Mouse (Mus musculus) cortical plate, adult 2 months (tissue): Measurements from ENCODE around the gene Mapk8. TPM values are rescaled to one million over a fixed set of nuclear protein-coding genes. Genes with fewer than 3 reads are reported as not detected.
A peak's percentile ranks its signal among the peaks of the same experiment; 100 is the strongest.

Source experiments
- H3K27ac ChIP-seq: fragments of 200-500 bp; 2 replicates; pipeline ENCODE4 v1.5.1; 2012; ENCODE audit warnings: low read length, control low read depth, inconsistent platforms; ENCODE audit not compliant: insufficient read depth
- H3K4me1 ChIP-seq: fragments of 200-500 bp; 2 replicates; pipeline ENCODE4 v1.6.1; 2011; ENCODE audit warnings: low read length; ENCODE audit not compliant: control insufficient read depth, insufficient read depth
- H3K4me3 ChIP-seq: fragments of 200-500 bp; 2 replicates; pipeline ENCODE4 v1.5.1; 2011; ENCODE audit warnings: mild to moderate bottlenecking, low read length, control low read depth; ENCODE audit not compliant: insufficient read depth
- CTCF ChIP-seq: fragments of 200-500 bp; IDR thresholded peaks from 2 replicates; pipeline ENCODE4 v1.5.1; 2011; ENCODE audit warnings: mild to moderate bottlenecking, control low read depth, low read length; ENCODE audit not compliant: insufficient read depth; ENCODE audit errors: extremely low read depth
- POLR2A ChIP-seq: fragments of 200-500 bp; IDR thresholded peaks from 2 replicates; pipeline ENCODE4 v1.6.1; 2011; ENCODE audit warnings: mild to moderate bottlenecking, low read length, control low read depth; ENCODE audit not compliant: insufficient read depth; ENCODE audit errors: extremely low read depth
- polyA plus RNA-seq: library from polyadenylated mRNA; depleted of rRNA; stranded (reverse); fragments of >200 nt; gene quantifications from 2 replicates; pipeline ENCODE4 v1.2.3, GENCODE M21; 2012

Gene Mapk8
- polyA plus RNA-seq, 1 experiment = 63.3 TPM

DNA sequence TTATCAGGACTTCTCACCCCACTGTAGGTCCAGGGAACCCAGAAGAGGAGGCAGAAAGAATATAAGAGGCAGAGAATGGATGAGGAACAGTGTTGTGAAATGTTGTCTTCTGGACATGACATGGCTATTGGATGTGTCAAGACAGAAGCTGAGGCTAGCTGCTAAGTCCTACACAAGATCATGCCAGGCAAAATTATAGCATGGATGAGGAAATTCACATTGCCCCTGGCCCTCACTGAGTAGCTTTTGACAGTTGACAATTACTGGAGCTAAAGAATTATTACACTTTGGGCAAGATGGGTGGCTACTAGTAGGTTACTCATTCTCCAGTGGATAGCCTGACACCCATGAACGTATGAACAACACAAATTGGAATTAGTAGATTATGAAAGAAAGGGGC is 31.2 kb downstream of the Mapk8 start:
- H3K27ac ChIP-seq = no peak overlapping the region
- peaks cover 7% of the 10 kb centered on the region; the same call in 1 of the 2 replicates for H3K4me1 ChIP-seq
- TF ChIP-seq CTCF (no peak), POLR2A (no peak)
- H3K4me3 ChIP-seq = no peak overlapping the region

DNA sequence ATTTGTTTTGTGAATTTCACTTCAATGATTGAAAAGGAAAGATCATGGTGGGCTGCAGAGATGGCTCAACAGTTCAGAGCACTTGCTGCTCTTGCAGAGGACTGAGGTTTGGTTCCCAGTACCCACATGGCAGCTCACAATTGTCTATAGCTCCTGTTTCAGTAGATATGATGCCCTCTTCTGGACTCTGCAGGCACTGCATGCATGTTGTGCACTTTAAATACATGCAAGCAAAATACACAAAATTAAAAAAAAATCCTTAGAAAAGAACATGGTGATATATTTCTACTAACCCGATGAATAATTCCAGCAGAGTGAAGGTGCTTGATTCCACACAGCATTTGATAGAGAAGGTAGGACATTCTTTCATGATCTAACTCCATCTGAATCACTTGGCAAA is 44.6 kb downstream of the Mapk8 start:
- no peak overlapping the region for H3K4me3 ChIP-seq
- no peaks in the 10 kb centered on the region for H3K4me1 ChIP-seq
- no peak overlapping the region for H3K27ac ChIP-seq
- TF ChIP-seq CTCF (no peak), POLR2A (no peak)

DNA sequence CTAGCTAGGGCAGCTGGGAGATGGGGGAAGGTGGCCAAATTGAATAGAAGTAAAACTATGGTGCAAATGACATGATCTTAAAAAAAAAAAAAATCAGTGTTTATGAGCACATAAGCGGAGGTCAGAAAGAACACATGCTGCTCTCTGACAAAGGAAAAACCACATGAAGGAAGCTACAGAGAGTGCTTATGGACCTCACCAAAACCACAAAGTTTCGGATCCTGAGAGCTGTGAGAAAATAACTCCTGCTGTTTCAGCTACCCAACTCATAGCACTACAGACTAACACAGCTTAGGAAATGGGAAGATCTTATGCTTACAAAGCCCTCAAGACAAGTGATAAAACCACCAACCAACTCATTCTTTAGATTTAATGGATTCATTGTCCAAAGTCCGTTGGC is 46.9 kb downstream of the Mapk8 start:
- H3K4me3 ChIP-seq = no peak overlapping the region
- TF ChIP-seq CTCF (no peak), POLR2A (no peak)

DNA sequence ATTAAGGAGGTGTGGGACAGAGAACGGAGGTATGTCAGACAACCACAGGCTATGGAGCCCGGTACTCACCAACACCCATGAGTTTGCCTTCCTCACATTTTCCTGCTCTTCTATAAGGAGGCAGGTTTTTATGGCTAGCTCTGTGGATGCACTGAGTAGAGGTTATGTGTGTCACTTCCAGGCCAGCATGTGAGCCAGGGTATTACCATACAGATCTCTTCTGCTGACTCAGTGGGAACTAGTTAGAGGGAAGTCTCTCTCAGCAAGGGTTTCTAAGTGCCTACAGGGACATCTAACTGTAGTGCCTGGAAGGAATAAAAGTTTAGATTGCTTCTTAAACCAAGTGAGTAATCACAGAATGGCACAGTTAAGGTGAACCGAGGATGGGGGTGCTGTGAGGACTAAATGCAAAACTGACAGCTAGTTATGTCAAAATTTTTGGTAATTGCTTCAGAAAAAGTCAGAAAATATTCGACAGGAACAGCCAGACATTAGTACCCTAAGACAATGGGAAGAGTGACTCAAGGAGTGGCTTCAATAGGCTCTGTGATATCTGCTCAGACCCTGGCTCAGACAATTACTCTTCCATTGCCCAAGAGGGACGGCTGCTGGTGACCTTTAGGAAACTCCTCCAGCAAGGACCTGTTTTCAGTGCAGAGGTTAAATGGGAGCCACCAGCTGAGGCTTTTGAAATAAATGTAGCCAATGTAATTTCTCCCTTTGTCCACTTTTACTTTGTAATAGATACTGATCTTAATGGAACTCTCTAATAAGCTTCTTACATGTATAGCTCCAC is 48.7 kb downstream of the Mapk8 start:
- Histone ChIP-seq H3K4me3 (no peak overlapping the region), H3K4me1 (no peaks in the 10 kb centered on the region; the same call in 1 of the 2 replicates), H3K27ac (no peak overlapping the region)
- TF ChIP-seq POLR2A = no peak
- TF ChIP-seq CTCF = no peak

More for the DNA sequence above, 46.9 kb downstream of the Mapk8 start:
- H3K4me1 ChIP-seq = no peaks in the 10 kb centered on the region; the same call in 1 of the 2 replicates
- no peak overlapping the region for H3K27ac ChIP-seq

DNA sequence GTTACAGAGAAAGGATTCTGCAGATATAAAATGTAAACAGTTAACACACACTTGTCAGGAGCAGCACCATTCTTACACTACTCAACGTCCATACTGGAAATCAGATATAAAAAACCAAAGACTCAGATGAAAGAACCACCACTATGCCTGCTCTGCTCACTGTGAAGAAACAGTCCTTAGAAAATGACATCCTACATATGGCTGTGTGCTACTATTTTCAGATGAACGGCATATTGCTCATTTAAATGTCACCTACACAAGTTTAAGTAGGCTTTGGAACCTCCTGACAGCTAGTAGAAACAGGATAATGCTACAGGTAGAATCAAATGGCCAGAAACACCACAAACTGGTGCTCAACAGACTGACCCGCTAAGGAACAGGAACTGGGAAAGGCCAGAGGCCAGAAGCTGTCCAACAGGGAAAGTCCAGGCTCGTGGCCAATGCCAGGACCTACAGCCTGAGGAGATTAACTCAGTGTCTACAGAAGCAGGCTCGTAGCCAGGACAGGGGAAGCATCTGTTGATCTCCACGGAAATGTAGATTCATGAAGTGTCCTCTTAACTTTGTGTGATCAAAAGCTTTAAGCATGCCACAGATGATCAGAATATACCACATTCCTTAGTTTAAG is 66.0 kb downstream of the Mapk8 start:
- Histone ChIP-seq H3K4me3 (no peak overlapping the region), H3K27ac (no peak overlapping the region), H3K4me1 (peaks cover 2% of the 10 kb centered on the region; the same call in 1 of the 2 replicates)
- TF ChIP-seq CTCF = no peak
- TF ChIP-seq POLR2A = no peak

DNA sequence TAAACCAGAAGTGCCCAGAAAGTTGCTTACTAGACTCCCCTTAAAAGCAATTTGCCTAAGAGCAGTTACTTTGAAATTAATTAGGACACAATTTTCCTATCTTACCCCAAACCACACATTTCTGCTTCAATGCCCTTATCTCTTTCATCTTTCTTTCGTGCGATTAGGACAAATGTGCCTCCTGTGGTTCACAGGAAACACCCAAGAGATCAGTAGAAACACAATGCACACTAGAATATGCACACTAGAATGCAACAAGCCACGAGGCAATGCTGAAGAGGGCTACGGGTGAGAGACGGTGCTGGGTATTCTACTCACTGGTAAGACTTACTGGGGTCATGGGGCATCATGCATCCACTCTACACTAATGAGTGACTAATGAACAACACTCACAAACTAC is 68.2 kb downstream of the Mapk8 start:
- H3K27ac ChIP-seq = no peak overlapping the region
- TF ChIP-seq CTCF (no peak), POLR2A (no peak)

DNA sequence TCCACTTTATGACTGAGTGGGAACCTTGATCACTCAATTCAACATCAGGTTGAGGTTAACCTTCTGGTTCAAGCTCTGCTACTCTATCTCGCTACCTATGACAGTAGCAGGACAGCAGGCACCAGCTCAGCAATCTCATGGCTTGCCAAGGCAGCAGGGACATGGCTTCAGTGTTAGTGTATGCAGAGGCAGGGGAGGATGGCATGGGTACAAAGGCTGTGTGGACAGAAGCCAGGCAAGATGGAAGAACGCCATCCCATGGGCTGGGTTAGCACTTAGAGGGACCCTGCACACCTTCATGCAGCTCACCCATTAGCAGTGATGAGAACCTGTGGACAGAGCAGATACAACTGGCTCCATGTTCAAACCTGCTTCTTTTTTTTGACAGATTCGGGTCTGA is 69.7 kb downstream of the Mapk8 start:
- TF ChIP-seq CTCF (no peak), POLR2A (no peak)
- no peak overlapping the region for H3K27ac ChIP-seq
- H3K4me1 ChIP-seq = peaks cover 2% of the 10 kb centered on the region; the same call in 1 of the 2 replicates
- no peak overlapping the region for H3K4me3 ChIP-seq

More for the DNA sequence above, 68.2 kb downstream of the Mapk8 start:
- Histone ChIP-seq H3K4me3 (no peak overlapping the region), H3K4me1 (peaks cover 2% of the 10 kb centered on the region; the same call in 1 of the 2 replicates)

DNA sequence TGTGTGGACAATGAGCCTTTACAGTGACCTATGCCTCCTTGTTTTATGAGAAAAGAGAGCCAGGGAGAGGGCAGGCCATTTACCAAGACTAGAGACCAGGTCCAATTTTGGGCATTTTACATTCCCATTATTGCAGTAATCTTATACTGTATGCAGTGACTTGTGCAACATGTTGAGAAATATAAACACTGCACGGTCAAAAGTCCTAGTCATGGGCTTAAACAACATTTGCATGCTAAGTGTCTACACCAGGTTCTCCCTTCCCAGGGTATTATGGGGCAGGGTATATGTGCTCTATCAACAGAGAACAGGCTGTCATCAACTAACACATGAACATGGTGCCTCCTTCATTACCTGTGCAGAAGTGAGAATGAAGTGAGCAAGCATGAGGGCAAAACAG is 72.9 kb downstream of the Mapk8 start:
- H3K27ac ChIP-seq = no peak overlapping the region
- TF ChIP-seq CTCF = no peak
- no peak overlapping the region for H3K4me3 ChIP-seq
- H3K4me1 ChIP-seq = no peaks in the 10 kb centered on the region

DNA sequence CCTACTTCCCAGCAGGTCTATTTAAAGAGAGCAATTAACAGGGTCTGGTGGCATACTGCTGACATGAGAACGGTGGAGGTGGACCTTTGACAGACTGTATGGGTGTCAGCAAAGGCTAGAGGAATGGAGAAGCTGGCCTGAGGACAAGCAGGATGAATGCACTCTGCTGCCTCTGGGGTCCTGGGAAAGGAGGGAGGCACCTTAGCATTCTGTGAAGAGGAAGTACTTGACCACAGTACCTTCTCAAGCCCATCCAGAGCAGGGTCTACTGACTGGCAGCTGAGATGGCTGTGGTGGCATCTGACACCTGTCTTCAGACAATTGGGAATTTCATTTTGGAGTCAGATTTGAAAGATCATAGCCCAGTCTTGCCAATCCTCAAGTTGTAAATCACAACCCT is 73.7 kb downstream of the Mapk8 start:
- Histone ChIP-seq H3K27ac (no peak overlapping the region), H3K4me3 (no peak overlapping the region), H3K4me1 (no peaks in the 10 kb centered on the region)
- no peak for TF ChIP-seq POLR2A
- no peak for TF ChIP-seq CTCF

DNA sequence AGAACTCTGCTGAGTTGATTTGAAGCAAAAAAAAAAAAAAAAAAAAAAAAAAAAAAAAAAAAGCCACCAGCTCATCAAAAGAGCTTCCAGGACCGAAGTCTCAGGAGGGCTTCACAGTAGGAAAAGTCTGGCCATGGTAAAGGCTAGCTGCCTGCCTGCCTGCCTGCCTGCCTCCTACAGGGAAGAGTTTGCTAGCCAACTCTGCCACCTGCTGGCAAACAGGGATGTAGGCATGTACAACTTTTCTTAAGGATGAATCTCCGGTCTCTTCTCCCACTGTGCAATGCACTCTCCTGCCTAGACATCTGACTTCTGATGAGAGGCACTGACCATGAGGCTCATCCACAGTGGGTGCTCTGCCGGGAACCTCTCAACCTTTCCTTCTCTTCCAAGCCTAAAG is 75.7 kb downstream of the Mapk8 start:
- TF ChIP-seq POLR2A (no peak), CTCF (peak; percentile 95)
- no peak overlapping the region for H3K4me3 ChIP-seq
- no peaks in the 10 kb centered on the region for H3K4me1 ChIP-seq
- no peak overlapping the region for H3K27ac ChIP-seq
